Mouse (Mus musculus): ENCODE data around the gene Pitpnm1. TPM values are rescaled to one million over a fixed set of nuclear protein-coding genes. Genes with fewer than 3 reads are reported as not detected.

The Pitpnm1 gene
- polyA plus RNA-seq, 2 experiments from 2014 or later: 89.9 to 91.4 TPM

- no peak for ATAC-seq
Measured at GRCm38 (mm10) chr19:4068717-4069410, 30.9 kb upstream of the Pitpnm1 start.

- ATAC-seq: no peak
Measured at GRCm38 (mm10) chr19:4070311-4070710, 29.5 kb upstream of the Pitpnm1 start.

- ATAC-seq: no peak
Measured at GRCm38 (mm10) chr19:4070756-4071155, 29.0 kb upstream of the Pitpnm1 start.

DNA sequence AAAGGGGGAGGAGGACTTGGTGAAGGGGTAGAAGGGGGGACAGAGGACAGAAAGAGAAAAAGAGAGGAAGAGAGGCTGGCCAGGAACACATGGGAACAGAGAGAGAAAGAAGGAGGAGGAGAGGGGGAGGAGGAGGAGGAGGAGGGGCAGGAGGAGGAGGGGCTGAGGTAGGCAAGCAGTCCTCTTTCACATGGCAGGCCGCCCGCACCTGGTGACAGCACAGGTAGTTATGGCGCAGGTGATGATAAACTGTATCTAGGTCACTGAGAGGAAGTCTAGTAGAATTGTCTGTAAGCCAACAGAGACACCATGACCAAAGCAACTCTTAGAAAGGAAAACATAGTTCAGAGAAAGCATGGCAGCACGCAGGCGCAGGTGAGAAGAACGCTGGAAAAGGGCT is 28.4 kb upstream of the Pitpnm1 start:
- ATAC-seq: no peak

GRCm38 (mm10) chr19:4072706-4073424 is 26.9 kb upstream of the Pitpnm1 start:
- ATAC-seq: no peak

DNA sequence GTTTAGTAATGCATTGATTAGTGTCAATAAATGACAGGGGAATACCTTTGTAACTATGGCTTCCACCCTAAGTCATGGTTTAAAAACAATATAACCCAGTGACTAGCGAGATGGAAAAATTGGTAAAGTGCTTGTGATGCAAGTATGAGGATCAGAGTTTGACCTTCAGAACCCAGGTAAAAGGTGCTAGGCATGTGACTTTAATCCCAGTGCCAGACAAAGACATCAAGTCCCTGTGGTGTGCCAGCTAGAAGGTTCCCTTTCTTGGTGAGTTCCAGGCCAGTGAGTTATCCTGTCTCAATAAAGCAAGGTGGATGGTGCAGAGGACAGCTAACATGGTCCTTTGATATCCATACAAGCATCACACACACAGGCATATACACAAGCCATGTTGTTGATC is 24.3 kb upstream of the Pitpnm1 start:
- no peak for ATAC-seq

DNA sequence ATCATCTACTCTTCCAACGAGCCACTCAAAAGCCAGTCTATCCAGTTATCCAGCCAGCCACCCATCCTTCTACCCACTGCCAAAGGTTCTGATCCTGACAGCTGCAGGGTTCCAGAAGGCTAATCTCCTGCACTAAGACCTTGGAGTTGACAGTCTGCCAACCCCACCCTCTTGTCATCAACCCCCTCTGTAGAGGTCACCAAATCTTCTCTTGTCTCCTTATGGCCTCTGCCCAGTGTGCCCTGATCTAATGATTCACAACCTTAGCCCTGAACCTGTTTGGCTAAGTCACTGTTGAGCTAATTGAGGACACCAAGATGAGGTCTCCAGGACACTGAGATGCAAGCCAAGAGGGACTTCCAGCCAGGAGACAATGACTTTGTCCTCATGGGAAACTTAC is 20.2 kb upstream of the Pitpnm1 start:
- no peak for ATAC-seq

DNA sequence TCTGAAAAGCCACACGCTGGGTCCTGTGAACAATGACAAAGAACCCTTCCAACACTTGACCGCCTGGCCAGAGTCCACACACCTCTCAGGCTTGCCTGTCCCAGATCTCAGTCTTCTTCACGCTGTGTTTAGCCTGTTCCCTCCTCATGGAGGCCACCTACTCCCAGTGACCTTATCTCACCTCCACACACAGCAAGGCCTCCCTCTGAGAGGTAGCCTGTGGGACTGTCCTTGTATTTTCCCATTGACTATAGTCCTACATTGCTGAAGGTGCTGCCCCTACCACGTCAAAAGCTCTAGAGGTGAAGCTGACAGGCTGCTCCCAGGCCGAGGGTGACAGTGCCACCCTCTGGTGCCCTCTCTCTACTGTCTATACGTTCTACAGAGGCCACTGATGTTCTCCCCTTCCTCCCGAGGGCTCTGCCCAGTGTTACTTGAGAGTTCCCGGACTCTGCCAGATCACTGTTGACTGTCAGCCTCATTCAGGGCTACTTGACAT is 19.2 kb upstream of the Pitpnm1 start:
- peak; percentile 54 for ATAC-seq

GRCm38 (mm10) chr19:4081394-4081793 is 18.4 kb upstream of the Pitpnm1 start, which contains the start of gene Cabp2:
Cabp2 (plus strand) TSS chr19:4081578.
- ATAC-seq: no peak

DNA sequence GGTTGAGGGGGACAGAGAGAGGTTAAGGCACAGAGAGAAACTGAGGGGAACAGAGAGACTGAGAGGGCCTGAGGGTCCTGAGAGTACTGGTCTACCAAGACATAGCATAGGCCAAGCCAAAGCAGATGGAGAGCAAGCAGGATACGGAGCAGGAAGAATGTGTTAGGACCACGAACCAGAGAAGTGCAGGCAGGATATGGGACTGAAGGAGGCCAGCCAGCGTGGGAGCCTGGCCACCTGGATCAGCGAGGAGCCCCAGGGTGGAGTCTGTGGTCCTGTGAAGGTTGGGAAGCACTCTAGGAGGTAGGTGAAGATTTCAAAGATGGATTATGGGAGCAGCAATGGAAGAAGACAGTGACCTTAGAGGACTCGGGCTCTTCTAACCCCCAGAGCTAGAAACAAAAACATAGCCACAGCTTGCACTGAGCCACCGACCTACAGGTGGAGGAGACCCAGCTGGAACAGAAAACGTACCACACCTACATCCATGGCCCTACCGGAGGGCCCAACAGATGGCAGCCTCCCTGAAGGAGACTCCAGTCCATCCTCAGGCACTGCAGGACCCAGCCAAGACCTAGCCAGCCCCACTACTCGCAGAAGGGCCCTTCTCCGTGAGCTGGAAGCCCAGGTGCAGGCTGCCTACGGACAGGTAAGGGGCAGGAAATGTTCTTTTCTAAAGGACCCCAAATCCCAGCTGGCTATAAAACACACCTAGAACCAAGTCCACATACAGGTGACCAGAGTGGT is 17.4 kb upstream of the Pitpnm1 start:
- ATAC-seq: no peak

GRCm38 (mm10) chr19:4083316-4083715 is 16.5 kb upstream of the Pitpnm1 start:
- no peak for ATAC-seq

DNA sequence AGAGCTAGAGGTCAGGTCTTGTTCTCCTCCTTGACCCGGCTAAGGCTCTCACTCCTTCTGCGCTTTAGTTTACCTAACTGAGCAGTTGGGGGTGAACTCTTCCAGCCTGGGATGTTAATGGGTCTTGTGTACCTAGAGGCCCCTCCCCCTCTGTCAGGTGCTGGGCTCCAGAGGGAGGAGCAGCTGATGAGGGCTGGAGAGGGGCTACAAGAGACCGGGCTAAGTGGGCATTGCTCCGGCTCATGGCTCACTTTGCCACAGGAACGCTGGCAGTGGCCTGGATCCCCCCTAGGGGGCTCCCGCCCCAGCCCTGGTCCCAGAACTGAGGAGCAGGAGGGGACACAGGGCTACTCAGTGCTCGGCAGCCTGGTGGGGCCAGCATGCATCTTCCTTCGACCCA is 16.0 kb upstream of the Pitpnm1 start:
- ATAC-seq: no peak

- ATAC-seq: no peak
Measured at GRCm38 (mm10) chr19:4084984-4085383, 14.8 kb upstream of the Pitpnm1 start.

GRCm38 (mm10) chr19:4086156-4086555 is 13.6 kb upstream of the Pitpnm1 start:
- no peak for ATAC-seq

GRCm38 (mm10) chr19:4087090-4087489 is 12.7 kb upstream of the Pitpnm1 start:
- ATAC-seq: no peak

- no peak for ATAC-seq
Measured at GRCm38 (mm10) chr19:4088146-4088545, 11.7 kb upstream of the Pitpnm1 start.

DNA sequence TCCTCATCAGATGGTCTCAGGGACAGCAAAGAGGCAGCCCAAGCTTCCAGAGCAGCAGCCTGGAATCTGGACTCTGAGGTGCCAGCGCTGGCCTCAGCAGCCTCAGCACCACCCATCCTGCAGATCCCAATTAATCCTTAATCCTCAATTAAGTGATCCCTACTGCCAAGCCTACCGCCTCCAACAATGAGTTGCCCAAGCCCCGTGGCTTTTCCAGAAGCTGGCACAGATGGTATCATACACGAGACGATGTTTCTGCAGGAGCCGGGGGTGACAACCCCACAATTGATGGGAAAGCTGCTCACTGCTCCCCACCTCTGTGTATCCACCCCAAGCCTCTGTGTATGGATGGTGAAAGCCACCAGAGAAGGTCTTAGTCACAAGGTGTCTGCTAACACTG is 10.7 kb upstream of the Pitpnm1 start:
- no peak for ATAC-seq

- ATAC-seq: no peak
Measured at GRCm38 (mm10) chr19:4090446-4090845, 9.4 kb upstream of the Pitpnm1 start.

DNA sequence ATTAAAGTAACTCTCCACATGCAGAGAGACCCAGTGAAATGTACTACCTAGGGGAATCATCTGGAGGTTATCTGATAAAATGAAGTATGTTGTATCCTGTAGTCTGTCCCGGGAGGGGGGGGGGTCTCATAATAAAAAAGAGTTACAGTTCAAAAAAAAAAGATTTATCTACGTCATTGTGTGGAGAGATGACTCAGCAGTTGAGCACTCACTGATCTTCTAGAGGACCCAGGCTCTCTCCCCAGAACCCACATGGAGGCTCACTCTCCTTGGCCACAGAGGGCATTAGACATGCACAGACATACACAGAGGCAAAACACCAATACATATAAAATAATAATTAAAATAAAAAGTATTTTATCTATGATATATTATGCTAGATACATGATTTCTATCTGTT is 8.4 kb upstream of the Pitpnm1 start:
- no peak for ATAC-seq

DNA sequence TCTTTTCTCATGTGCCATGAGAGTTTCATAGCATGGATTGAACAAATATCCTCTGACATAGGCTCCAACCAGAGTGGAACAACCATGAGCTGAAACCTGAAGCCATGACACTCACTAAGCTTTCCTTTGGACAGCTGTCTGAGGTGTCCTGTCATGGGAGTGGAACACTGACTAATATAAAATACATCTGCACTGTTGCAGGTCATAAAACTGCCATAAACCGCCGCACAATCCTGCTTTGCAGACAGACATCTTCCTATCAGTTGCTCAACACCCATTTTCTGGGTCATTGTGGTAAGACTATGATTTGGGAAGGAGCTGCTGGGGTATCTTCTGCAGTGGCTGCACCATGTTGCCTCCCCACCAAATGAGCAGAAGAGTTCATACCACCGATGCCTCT is 7.0 kb upstream of the Pitpnm1 start:
- no peak for ATAC-seq

DNA sequence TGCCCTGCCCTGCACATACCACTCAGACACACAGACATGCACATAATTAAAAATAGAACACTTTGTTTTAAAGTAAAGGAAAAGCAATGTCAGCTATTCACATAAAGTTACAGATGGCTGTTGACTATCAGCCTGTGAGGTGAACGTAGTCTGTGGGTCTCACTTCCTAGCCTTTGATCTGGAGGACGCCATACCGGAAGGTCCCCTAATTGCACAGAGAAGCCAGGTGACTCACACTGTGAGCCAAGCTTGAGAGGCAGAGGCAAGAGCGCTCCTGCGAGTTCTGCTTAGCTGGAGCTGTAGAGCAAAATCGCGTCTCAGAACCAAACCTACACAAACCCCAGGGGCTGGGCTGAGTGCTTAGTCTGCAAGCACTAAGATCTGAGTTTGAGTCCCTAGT is 6.0 kb upstream of the Pitpnm1 start:
- peak; percentile 62 for ATAC-seq

DNA sequence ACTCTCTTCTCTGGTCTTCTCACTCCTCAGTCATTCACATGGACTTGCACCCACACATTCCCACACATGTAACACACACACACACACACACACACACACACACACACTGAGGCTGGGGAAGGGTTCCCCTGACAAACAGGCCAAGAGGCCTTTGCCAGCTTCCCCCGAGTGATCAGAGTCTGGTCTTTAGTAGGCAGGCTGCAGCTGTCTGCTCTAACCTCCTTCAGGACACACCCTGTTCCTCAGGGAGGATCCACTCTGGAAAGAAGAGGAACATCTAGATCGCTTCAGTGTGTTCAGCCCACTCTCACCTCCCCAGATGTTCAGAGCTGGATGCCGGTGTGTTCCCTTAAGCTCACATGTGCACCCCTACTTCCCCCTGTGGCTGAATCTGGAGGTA is 5.5 kb upstream of the Pitpnm1 start:
- no peak for ATAC-seq

- no peak for ATAC-seq
Measured at GRCm38 (mm10) chr19:4094774-4095303, 5.0 kb upstream of the Pitpnm1 start.
